Mouse (Mus musculus) lung, adult 2 months (tissue): ENCODE data around the gene Trappc6a.

Experiments used
- CTCF ChIP-seq: fragments of 200-500 bp; IDR thresholded peaks from 2 replicates; pipeline ENCODE4 v1.5.1; 2011; ENCODE audit warnings: mild to moderate bottlenecking, low read length, control low read depth; ENCODE audit not compliant: insufficient read depth
- POLR2A ChIP-seq: fragments of 200-500 bp; IDR thresholded peaks from 2 replicates; pipeline ENCODE4 v1.6.1; 2011; ENCODE audit warnings: low read depth, mild to moderate bottlenecking, control low read depth, low read length, borderline replicate concordance; ENCODE audit errors: extremely low read depth

GRCm38 (mm10) chr7:19558965-19559364 lies 50.8 kb downstream of the Trappc6a start:
- peak; percentile 31; the same call in 1 of the 2 replicates for TF ChIP-seq CTCF
- TF ChIP-seq POLR2A: no peak
